Mouse (Mus musculus): ENCODE results near the gene Chrne. TPM values are rescaled to one million over a fixed set of nuclear protein-coding genes. Genes with fewer than 3 reads are reported as not detected.

The Chrne gene
- polyA plus RNA-seq, 1 experiment, result not detected

DNA sequence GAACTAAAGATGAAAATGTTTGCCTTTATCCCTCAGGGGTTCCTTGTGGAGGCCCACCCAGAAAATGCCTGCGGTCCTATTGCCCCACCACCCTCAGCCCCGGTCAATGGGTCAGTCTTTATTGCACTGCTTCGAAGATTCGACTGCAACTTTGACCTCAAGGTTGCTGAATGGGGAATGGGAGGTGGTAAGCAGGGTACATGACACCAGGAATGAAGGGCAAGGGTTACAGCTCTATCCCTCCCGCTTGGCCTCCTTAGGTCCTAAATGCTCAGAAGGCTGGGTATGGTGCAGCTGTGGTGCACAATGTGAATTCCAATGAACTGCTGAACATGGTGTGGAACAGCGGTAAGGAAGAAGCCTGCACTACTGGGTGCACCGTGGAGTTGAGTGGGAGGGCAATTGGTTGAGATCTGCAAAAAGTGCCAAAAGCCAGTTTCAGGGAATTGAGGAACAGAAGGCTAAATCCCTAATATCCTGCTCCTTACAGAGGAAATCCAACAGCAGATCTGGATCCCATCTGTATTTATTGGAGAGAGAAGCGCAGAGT is 30.2 kb upstream of the Chrne start:
- H3K4me1 ChIP-seq (ENCODE audit: control insufficient read depth, insufficient read depth, low read length), result peaks cover 8% of the 10 kb centered on the region; the same call in 1 of the 2 replicates
- 73% methylated on average over 8 of the region's 8 CpGs for WGBS
- TF ChIP-seq CTCF (IDR thresholded peaks at IDR 0.05; ENCODE audit: control insufficient read depth, insufficient read depth, low read length) (no peak), POLR2A (IDR thresholded peaks at IDR 0.05; ENCODE audit: borderline replicate concordance, control insufficient read depth, low read depth, low read length) (no peak)
- H3K27ac ChIP-seq (ENCODE audit: control insufficient read depth, insufficient read depth, low read depth, low read length, poor library complexity), result peak overlapping the region; percentile 46; the same call in 1 of the 2 replicates
- peak overlapping the region; percentile 38 for H3K4me3 ChIP-seq (replicated peaks; ENCODE audit: control insufficient read depth, low read depth, low read length)

DNA sequence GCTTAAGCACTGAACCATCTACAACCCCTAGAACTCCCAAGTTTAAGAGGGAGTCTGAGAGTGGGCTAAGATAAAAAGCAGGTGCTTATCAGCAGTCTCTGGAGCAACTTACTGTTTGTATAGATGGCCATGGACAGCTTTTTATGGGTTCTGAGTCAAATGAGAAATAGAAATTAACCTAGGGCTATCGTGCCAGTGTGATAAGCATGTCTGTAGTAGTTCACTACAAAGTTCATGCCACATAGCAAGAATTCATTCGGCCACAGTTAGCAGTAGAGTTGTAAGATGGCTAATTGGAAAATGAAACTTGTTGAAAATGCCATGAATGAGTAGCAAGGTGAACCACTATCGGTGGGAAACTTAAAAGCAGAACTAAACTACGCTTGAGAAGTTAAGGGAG is 29.5 kb upstream of the Chrne start:
- H3K27ac ChIP-seq (ENCODE audit: control insufficient read depth, insufficient read depth, low read depth, low read length, poor library complexity), result peak overlapping the region; percentile 89; the same call in 1 of the 2 replicates
- WGBS, result 5% methylated on average over 4 of the region's 4 CpGs
- TF ChIP-seq CTCF (IDR thresholded peaks at IDR 0.05; ENCODE audit: control insufficient read depth, insufficient read depth, low read length) (no peak), POLR2A (IDR thresholded peaks at IDR 0.05; ENCODE audit: borderline replicate concordance, control insufficient read depth, low read depth, low read length) (no peak)
- H3K4me1 ChIP-seq (ENCODE audit: control insufficient read depth, insufficient read depth, low read length), result peaks cover 8% of the 10 kb centered on the region; the same call in 1 of the 2 replicates
- peak overlapping the region; percentile 82 for H3K4me3 ChIP-seq (replicated peaks; ENCODE audit: control insufficient read depth, low read depth, low read length)

DNA sequence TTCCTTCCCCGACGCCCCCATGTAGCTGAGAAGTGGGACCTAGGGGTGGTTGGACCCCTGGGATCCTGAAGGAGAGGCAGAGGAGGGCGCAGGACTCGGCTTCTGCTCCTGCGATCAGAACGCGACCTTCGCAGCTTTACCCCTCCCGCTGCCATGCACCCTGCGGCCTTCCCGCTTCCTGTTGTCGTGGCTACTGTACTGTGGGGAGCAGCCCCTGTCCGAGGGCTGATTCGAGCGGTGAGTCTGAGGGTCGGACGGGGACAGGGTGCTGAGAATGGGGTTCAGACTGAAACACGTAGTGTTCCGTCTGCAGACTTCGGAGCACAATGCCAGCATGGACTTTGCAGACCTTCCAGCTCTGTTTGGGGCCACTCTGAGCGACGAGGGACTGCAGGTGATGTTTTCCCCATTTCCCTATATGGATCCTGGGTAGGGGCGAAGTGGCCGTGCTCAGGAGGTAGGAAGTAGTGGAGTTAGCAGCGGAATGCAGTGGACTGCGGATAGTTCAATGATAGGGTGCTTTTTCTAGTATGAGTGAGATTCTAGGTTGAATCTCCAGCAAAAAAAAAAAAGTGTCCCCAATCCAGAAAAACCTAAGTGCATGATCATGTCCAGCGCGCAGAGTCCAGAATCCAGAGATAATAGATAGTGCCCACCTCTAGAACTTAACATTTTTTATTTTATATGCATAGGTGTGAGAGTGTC is 28.9 kb upstream of the Chrne start:
- Histone ChIP-seq H3K4me3 (replicated peaks; ENCODE audit: control insufficient read depth, low read depth, low read length) (peak overlapping the region; percentile 82), H3K4me1 (ENCODE audit: control insufficient read depth, insufficient read depth, low read length) (peaks cover 8% of the 10 kb centered on the region; the same call in 1 of the 2 replicates), H3K27ac (ENCODE audit: control insufficient read depth, insufficient read depth, low read depth, low read length, poor library complexity) (peak overlapping the region; percentile 89)
- TF ChIP-seq CTCF (IDR thresholded peaks at IDR 0.05; ENCODE audit: control insufficient read depth, insufficient read depth, low read length) (no peak), POLR2A (IDR thresholded peaks at IDR 0.05; ENCODE audit: borderline replicate concordance, control insufficient read depth, low read depth, low read length) (peak; percentile 47; the same call in 1 of the 2 replicates)
- 2% methylated on average over 28 of the region's 28 CpGs for whole genome bisulfite sequencing

DNA sequence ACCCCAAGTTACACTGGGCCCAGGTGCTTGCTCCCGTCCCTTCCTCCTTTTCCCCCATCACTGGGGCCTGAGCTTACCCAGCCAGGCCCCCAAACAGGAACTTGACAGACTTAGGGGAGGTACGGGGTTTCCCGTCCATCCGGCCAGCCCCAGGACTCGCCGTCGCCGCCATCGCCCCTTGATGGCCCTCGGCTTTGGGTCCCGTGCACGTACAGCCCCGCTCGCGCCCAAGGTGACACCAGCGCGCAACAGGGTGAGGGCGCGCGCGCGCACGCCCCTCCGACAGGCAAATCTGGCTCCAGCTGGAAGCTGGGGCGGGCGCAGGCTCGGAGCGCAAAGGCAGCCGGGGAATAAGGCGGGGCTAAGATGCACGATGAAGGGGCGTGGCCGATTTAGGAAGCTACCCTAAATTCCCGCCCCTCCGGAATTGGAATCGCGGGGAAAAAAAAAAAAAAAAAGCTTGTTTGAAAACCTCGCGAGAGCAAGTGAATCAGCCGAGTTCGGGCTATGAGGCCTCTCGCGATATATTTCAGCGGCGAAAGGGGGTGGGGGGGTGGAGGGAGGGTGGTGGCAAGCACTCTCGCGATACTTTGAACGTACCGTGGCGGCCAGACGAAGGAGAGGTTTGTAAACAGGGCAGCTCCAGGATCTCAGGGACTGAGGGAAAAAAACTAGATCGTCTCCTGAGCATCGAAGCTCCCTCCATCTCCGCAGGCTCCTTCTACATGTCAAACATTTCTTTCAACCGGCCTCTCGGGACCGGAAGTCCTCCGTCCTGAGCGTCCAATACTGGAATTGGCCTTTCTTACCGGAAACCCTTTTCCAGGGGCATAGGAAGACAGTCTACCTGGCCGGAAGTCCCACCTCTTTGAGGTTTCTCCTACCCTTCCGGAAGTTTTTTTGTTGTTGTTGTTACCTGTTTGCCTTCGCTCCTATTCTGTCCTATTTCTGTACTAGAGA is 28.0 kb upstream of the Chrne start, which contains the start of the genes Rnf167 and Slc25a11:
Rnf167 (plus strand) TSS at position 545 of the 960 bp plus-strand sequence.
Slc25a11 (minus strand) TSS at position 789 of the 960 bp plus-strand sequence.
- Histone ChIP-seq H3K27ac (ENCODE audit: control insufficient read depth, insufficient read depth, low read depth, low read length, poor library complexity) (peak within 1 kb of the TSS; percentile 95), H3K4me1 (ENCODE audit: control insufficient read depth, insufficient read depth, low read length) (peaks cover 8% of the 10 kb centered on the region; the same call in 1 of the 2 replicates), H3K4me3 (replicated peaks; ENCODE audit: control insufficient read depth, low read depth, low read length) (peak within 1 kb of the TSS; percentile 92)
- TF ChIP-seq POLR2A (IDR thresholded peaks at IDR 0.05; ENCODE audit: borderline replicate concordance, control insufficient read depth, low read depth, low read length), result peak; percentile 89
- 0 out of 2 replicates have a peak, but pooled peaks have one; percentile 8 for TF ChIP-seq CTCF (IDR thresholded peaks at IDR 0.05; ENCODE audit: control insufficient read depth, insufficient read depth, low read length)
- under 1% methylated on average over 63 of the region's 63 CpGs for WGBS

DNA sequence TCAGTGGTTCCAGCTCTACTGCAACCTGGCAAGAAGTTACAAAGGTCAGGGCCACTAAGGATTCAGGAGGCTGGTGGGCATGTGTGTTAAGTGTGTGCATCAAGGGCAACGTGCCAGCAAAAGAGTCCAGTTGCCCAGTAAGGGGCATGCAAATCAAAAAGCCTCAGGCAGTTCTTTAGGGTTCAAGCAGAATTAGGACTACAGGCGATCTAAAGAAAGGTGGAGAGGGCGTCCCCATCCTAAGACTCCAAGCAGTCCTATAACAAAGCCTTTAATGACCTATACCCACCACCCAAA is 27.2 kb upstream of the Chrne start:
- TF ChIP-seq POLR2A (IDR thresholded peaks at IDR 0.05; ENCODE audit: borderline replicate concordance, control insufficient read depth, low read depth, low read length) (no peak), CTCF (IDR thresholded peaks at IDR 0.05; ENCODE audit: control insufficient read depth, insufficient read depth, low read length) (no peak)
- Histone ChIP-seq H3K27ac (ENCODE audit: control insufficient read depth, insufficient read depth, low read depth, low read length, poor library complexity) (peak overlapping the region; percentile 95), H3K4me1 (ENCODE audit: control insufficient read depth, insufficient read depth, low read length) (peaks cover 8% of the 10 kb centered on the region; the same call in 1 of the 2 replicates), H3K4me3 (replicated peaks; ENCODE audit: control insufficient read depth, low read depth, low read length) (peak overlapping the region; percentile 92)
- 14% methylated on average over 3 of the region's 3 CpGs for WGBS

DNA sequence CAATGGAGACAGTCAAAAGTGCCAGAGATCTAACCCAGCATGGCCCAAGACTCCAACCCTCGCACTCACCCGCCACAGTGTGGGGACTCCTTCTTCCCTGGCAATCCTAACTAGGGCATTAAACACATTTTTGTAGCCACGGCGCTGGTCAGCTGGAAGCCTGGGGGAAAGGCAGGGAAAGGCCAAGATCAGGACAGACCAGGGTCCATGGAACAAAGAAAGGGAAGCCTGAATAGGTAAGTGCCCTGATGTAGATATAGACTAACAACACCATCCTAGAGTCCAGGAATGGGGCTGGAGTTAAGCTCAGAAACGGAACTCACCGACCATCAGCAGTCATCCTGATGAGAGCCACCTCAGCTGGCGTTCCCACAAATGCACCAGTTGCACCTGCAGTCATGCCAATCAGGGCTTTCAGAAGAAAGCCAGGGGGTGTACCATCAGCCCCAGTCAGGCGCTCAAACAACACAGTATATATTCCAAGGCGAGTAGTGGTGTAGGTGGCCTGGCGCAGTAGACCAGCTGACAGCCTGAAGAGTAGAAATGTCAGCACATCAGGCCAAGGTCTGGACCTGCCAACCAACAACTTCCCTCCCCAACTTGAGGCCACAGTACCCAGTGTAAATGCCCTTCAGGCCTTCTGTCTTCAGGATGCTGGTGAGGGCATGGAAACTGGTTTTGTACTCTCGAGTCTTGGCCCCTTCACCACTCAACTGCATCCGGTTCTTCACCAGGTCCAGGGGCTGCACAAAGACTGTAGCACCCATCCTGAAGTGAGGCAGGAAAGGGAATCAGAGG is 26.6 kb upstream of the Chrne start:
- TF ChIP-seq CTCF (IDR thresholded peaks at IDR 0.05; ENCODE audit: control insufficient read depth, insufficient read depth, low read length) (no peak; the same call in 1 of the 2 replicates), POLR2A (IDR thresholded peaks at IDR 0.05; ENCODE audit: borderline replicate concordance, control insufficient read depth, low read depth, low read length) (no peak)
- Histone ChIP-seq H3K4me1 (ENCODE audit: control insufficient read depth, insufficient read depth, low read length) (peaks cover 7% of the 10 kb centered on the region; the same call in 1 of the 2 replicates), H3K4me3 (replicated peaks; ENCODE audit: control insufficient read depth, low read depth, low read length) (peak overlapping the region; percentile 92), H3K27ac (ENCODE audit: control insufficient read depth, insufficient read depth, low read depth, low read length, poor library complexity) (no peak overlapping the region; the same call in 1 of the 2 replicates)
- 75% methylated on average over 12 of the region's 12 CpGs for WGBS

DNA sequence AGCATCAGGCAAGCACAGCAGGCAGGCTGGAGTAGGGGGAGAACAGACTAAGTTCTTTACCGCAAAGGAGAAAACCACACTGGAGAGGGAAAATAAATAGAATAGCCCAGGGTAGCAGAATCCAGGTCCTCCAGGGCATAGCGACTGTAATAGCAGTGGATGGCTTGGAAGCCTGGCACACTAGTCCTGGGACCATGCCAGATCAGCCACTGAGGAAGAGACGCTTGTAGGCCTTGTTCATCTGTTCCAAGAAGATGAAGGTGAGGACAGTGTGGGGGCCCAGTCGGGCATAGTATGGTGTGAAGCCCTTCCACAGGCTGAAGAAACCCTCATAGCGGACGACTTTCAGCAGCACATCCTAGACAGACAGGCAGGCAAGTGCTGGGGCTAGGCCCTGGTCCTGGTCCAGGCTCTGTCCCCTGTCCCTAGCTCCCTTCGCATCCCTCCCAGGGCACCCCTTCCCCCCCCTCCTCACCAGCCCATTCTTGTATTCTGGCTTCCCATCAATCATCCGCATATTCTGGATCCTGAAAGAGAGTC is 25.6 kb upstream of the Chrne start:
- H3K27ac ChIP-seq (ENCODE audit: control insufficient read depth, insufficient read depth, low read depth, low read length, poor library complexity), result no peak overlapping the region
- WGBS, result 93% methylated on average over 8 of the region's 8 CpGs
- peaks cover 6% of the 10 kb centered on the region; the same call in 1 of the 2 replicates for H3K4me1 ChIP-seq (ENCODE audit: control insufficient read depth, insufficient read depth, low read length)

More for the DNA sequence above, 25.6 kb upstream of the Chrne start:
- no peak for TF ChIP-seq CTCF (IDR thresholded peaks at IDR 0.05; ENCODE audit: control insufficient read depth, insufficient read depth, low read length)
- TF ChIP-seq POLR2A (IDR thresholded peaks at IDR 0.05; ENCODE audit: borderline replicate concordance, control insufficient read depth, low read depth, low read length), result no peak
- no peak overlapping the region for H3K4me3 ChIP-seq (replicated peaks; ENCODE audit: control insufficient read depth, low read depth, low read length)
